Mouse (Mus musculus) kidney, adult 2 months (tissue): ENCODE measurements at regions not wholly inside any gene's neighbourhood (a gene's known extent, or its start where the extent isn't known, plus 50 kb on each side); places are given as distances from the start of the nearest gene placed in this dataset.

Source experiments
- DNase-seq: peaks from one replicate; pipeline ENCODE4 v3.0.0; 2021
- H3K27ac ChIP-seq: fragments of 200-500 bp; 2 replicates; pipeline ENCODE4 v1.5.1; 2012; ENCODE audit warnings: low read depth, low read length, control low read depth, inconsistent platforms; ENCODE audit not compliant: insufficient read depth
- H3K27me3 ChIP-seq: fragments of 200-500 bp; replicated peaks from 2 replicates; pipeline ENCODE4 v1.6.1; 2012; ENCODE audit warnings: mild to moderate bottlenecking, moderate library complexity, low read length, inconsistent platforms; ENCODE audit not compliant: control insufficient read depth, insufficient read depth
- H3K36me3 ChIP-seq: fragments of 200-500 bp; 2 replicates; pipeline ENCODE4 v1.6.1; 2012; ENCODE audit warnings: mild to moderate bottlenecking, moderate library complexity, low read length, inconsistent platforms; ENCODE audit not compliant: control insufficient read depth, insufficient read depth
- H3K4me1 ChIP-seq: fragments of 200-500 bp; 2 replicates; pipeline ENCODE4 v1.6.1; 2011; ENCODE audit warnings: low read length; ENCODE audit not compliant: control insufficient read depth, insufficient read depth
- H3K4me3 ChIP-seq: fragments of 200-500 bp; 2 replicates; pipeline ENCODE4 v1.5.1; 2011; ENCODE audit warnings: mild to moderate bottlenecking, low read depth, low read length, control low read depth; ENCODE audit not compliant: insufficient read depth
- CTCF ChIP-seq: fragments of 200-500 bp; conservative IDR thresholded peaks from 2 replicates; pipeline ENCODE4 v1.5.1; 2011; ENCODE audit warnings: low read depth, mild to moderate bottlenecking, control low read depth, low read length, moderate library complexity, mixed read lengths; ENCODE audit not compliant: insufficient read depth, insufficient read length
- POLR2A ChIP-seq: fragments of 200-500 bp; IDR thresholded peaks from one replicate; pipeline ENCODE4 v1.6.1; 2011; ENCODE audit warnings: low read depth, low read length, control low read depth
- WGBS: fragments of 180-500 bp; shearing (Covaris S2); methylation state at CpG from one replicate; pipeline ENCODE4 v1.1.7; 2018; 5-methylcytosine and 5-hydroxymethylcytosine counted together

- Histone ChIP-seq H3K36me3 (no peaks in the 10 kb centered on the region), H3K4me3 (no peak overlapping the region), H3K27ac (no peak overlapping the region), H3K4me1 (no peaks in the 10 kb centered on the region), H3K27me3 (no peaks in the 10 kb centered on the region)
- TF ChIP-seq POLR2A, result no peak
- TF ChIP-seq CTCF, result no peak
- DNase-seq, result no peak
- WGBS, result 86% methylated on average over 6 of the region's 6 CpGs
These were observed 150.1 kb upstream of the Eomes start for GRCm38 (mm10) chr9:118327904-118328303.

DNA sequence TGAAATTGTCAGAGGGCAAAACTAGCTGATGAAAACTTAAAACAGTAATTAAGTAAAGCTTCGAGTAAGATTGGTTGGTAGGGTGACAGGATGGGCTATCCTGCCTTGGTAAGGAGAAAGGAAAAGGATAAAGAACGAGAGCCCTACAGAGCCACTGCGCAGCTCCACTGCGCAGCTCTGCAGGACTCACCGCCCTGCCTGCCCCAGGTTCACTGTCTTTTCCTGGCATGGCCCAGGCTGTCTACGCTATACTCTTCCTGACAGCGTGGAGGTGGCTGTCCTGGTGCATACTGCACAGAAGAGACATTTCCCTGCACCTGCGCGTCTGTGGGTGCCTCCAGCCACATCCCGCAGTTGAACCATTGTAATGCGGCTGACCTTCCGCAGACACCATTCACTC is 136.6 kb upstream of the Eomes start:
- no peak for DNase-seq
- H3K27me3 ChIP-seq, result no peaks in the 10 kb centered on the region
- TF ChIP-seq CTCF (no peak), POLR2A (no peak)
- no peaks in the 10 kb centered on the region for H3K36me3 ChIP-seq
- no peak overlapping the region for H3K27ac ChIP-seq
- H3K4me3 ChIP-seq, result no peak overlapping the region
- no peaks in the 10 kb centered on the region for H3K4me1 ChIP-seq
- WGBS, result 38% methylated on average over 12 of the region's 12 CpGs

GRCm38 (mm10) chr9:118354911-118355310 is 123.1 kb upstream of the Eomes start:
- Histone ChIP-seq H3K36me3 (no peaks in the 10 kb centered on the region), H3K4me3 (no peak overlapping the region), H3K27me3 (no peaks in the 10 kb centered on the region), H3K27ac (no peak overlapping the region), H3K4me1 (no peaks in the 10 kb centered on the region)
- 92% methylated on average over 10 of the region's 10 CpGs for WGBS
- no peak for DNase-seq
- no peak for TF ChIP-seq CTCF
- TF ChIP-seq POLR2A, result no peak

DNA sequence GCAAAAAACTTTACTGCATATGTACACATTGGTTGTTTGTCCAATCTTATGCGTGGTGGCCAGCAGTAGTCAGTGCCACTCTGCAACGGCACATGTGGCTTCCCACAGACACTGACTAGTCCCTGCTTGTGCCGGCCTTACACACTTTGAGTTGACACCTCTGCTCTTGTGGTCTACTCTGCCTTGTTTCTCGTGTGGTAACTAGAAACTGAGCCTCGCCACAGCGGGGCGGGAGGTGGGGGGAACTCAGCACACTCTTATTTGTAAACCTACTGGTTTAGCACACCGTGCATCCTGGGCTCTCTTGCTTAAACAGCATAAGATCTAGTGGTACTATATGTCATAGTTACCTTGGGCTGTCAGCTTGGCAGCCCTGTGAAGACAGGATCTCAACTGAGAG is 120.6 kb upstream of the Eomes start:
- 92% methylated on average over 8 of the region's 8 CpGs for WGBS
- TF ChIP-seq POLR2A, result no peak
- TF ChIP-seq CTCF, result no peak

DNA sequence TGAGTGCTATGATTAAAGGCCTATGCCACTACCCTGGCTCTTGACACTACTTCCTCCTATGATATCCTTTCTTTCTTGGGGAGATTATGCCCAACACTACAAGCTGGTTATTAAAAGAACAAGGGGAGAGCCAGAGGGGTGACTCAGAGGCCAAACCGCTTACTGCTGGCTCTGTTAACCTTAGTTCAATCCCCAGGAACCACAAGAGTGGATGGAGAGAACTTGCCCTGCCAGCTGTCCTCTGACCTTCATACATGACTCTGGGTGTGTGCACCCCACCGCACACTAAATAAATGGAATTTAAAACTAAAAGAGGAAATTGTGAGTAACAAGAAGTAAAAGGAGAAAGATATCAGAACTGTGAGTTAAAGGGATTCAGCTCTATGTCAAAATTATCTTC is 114.1 kb upstream of the Eomes start:
- no peak for DNase-seq
- no peaks in the 10 kb centered on the region for H3K27me3 ChIP-seq
- no peak overlapping the region for H3K27ac ChIP-seq
- 82% methylated on average over 2 of the region's 2 CpGs for WGBS
- H3K4me3 ChIP-seq, result no peak overlapping the region
- TF ChIP-seq CTCF, result no peak
- no peak for TF ChIP-seq POLR2A
- no peaks in the 10 kb centered on the region for H3K36me3 ChIP-seq
- no peaks in the 10 kb centered on the region for H3K4me1 ChIP-seq

More for the DNA sequence above, 120.6 kb upstream of the Eomes start:
- H3K27ac ChIP-seq, result no peak overlapping the region
- DNase-seq, result no peak
- H3K4me3 ChIP-seq, result no peak overlapping the region
- H3K27me3 ChIP-seq, result no peaks in the 10 kb centered on the region
- H3K36me3 ChIP-seq, result no peaks in the 10 kb centered on the region
- no peaks in the 10 kb centered on the region for H3K4me1 ChIP-seq

DNA sequence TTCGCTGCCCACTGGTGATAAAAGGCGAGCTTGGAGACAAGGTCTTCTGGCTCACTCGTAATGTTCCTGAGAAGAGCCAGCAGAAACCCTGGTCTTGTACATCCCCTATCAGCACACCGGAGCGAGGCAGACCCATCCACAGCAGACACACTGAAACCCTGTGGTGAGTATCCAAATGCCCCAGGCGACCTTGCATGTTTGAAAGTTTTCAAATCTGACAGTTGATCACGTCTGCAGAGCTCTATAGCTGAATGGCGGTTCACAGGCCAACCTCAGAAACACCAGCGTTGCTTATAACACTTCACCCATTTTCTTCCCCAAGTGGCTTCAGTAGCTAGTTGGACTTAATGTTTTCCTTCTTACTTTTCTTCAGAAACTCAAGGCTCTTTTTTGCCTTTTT is 112.6 kb upstream of the Eomes start:
- 80% methylated on average over 9 of the region's 9 CpGs for WGBS
- H3K36me3 ChIP-seq, result no peaks in the 10 kb centered on the region
- H3K27me3 ChIP-seq, result no peaks in the 10 kb centered on the region
- H3K27ac ChIP-seq, result no peak overlapping the region
- DNase-seq, result no peak
- H3K4me3 ChIP-seq, result no peak overlapping the region
- H3K4me1 ChIP-seq, result no peaks in the 10 kb centered on the region
- TF ChIP-seq CTCF (no peak), POLR2A (no peak)

GRCm38 (mm10) chr9:118367314-118367713 is 110.7 kb upstream of the Eomes start:
- 80% methylated on average over 4 of the region's 4 CpGs for WGBS
- H3K27me3 ChIP-seq, result no peaks in the 10 kb centered on the region
- no peaks in the 10 kb centered on the region for H3K4me1 ChIP-seq
- DNase-seq, result no peak
- H3K27ac ChIP-seq, result no peak overlapping the region
- H3K4me3 ChIP-seq, result no peak overlapping the region
- H3K36me3 ChIP-seq, result no peaks in the 10 kb centered on the region
- TF ChIP-seq POLR2A, result no peak

DNA sequence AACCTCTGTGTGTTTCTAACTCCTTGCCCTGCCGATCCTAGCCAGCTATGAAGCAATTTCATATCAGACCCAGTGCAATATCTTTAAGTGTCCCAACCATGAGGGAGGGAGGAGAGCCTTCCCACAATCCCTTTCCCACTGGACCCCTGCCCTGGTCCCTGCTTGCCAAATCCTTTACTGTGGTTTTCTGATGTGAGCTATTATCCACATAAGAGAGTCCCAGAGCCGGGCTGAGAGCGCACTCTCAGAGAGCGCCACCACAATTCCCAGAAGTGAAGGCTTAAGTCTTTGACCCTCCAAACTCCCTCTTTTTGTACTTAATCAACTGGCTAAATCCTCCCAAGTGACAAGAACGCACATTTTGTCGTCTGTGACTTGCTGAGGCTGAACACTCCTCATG is 107.4 kb upstream of the Eomes start:
- H3K27ac ChIP-seq, result no peak overlapping the region
- WGBS, result 47% methylated on average over 6 of the region's 6 CpGs
- no peak overlapping the region for H3K4me3 ChIP-seq
- H3K36me3 ChIP-seq, result no peaks in the 10 kb centered on the region
- no peaks in the 10 kb centered on the region for H3K4me1 ChIP-seq
- no peaks in the 10 kb centered on the region for H3K27me3 ChIP-seq
- DNase-seq, result no peak
- no peak for TF ChIP-seq CTCF
- no peak for TF ChIP-seq POLR2A

- H3K4me1 ChIP-seq, result 0 out of 2 replicates have a peak, but pooled peaks cover 2% of the 10 kb centered on the region
- H3K36me3 ChIP-seq, result no peaks in the 10 kb centered on the region
- no peaks in the 10 kb centered on the region for H3K27me3 ChIP-seq
- DNase-seq, result no peak
- no peak overlapping the region for H3K27ac ChIP-seq
- WGBS, result 78% methylated on average over 5 of the region's 5 CpGs
- TF ChIP-seq POLR2A (no peak), CTCF (no peak)
- no peak overlapping the region for H3K4me3 ChIP-seq
These were observed 103.3 kb upstream of the Eomes start for GRCm38 (mm10) chr9:118374680-118375079.
